Mouse (Mus musculus) gastrocnemius, adult 8-10 months (tissue): ENCODE data around the gene Tent4b. TPM values are rescaled to one million over a fixed set of nuclear protein-coding genes. Genes with fewer than 3 reads are reported as not detected.

Experiments used
- DNase-seq, 2 experiments: peaks; one replicate each; pipeline ENCODE4 v3.0.0; 2022; ENCODE audit warnings: low spot score in 2 of 2
- total RNA-seq, 4 experiments: library from RNA; stranded (reverse); gene quantifications; 2 replicates each; pipeline ENCODE4 v1.2.4; 2022

The Tent4b gene
- total RNA-seq, 4 experiments from 2014 or later = 12.1 to 16.0 (median 13.5) TPM

DNA sequence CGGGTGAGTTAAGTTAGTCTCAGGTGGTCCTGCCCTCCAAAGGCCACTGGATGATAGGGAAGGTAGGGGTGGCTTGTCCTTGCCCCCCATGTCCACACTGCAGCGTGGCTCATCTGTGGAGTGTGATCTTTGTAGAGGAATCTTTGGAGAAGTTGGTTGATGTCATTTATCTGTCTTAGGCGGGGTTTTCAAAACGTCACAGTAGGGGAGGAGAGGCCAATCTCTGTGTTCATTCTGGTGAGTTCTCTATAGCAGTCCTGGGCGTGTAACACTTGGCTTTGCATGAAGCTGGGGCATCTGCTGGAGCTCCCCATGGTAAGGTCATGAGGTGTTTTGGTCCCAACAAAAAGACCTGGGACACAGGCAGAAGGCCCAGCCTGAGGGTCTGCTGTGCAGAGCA lies 75.1 kb downstream of the Tent4b start:
- no peak for DNase-seq

DNA sequence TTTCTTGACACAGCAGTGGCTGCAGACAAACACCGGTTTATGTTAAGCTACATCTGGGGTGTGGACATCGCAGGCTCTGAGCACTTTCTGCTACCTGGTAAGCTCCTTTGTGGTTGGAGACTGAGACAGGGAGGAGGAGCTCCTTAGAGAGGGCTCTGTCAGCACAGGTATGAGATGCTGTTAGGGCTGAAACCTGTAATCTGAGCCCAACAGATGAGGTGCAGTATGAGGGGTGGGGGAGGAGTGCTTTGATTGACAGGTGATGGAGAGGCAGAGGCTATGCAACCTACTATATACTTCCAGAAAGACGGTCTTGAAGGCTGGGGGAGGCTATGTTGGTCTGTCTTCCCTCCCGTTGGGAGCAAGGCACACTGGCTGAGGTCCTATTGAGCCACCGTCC lies 80.2 kb downstream of the Tent4b start:
- no peak for DNase-seq

DNA sequence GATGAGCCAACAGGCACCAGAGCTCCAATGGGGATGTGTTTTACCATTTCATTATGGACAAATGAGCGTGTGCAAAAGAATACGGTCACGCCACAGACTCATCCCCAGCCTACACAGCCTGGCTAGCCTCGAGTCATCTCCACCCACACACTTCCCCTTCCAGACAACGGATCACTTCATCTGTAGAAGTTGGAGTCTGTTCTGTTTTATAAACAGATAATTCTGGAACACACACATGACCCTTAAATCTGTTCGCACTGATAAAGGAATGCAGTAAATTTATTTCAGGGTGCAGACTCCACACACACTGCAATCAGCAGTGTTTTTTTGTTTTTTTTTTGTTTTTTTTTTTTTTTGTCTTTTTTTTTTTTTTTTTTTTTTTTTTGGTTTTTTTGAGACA lies 80.7 kb downstream of the Tent4b start:
- DNase-seq = no peak

DNA sequence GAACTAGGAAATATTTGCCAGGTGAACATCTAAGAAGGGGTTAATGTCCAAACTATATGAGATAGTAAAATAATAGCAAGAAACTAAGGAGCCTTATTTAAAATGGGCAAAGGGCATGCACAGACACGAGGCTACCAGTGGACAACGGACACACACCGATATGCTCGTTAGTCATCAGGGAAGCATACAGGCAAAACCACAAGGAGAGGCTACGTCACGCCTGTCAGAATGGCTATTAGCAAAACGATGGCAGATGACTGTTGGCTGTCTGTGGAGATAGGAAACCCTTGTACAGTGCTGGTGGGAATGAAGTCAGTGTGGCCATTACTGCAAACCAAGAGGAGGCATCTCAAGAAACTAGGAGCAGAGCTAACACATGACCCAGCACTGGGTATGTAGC lies 81.9 kb downstream of the Tent4b start:
- DNase-seq = no peak

DNA sequence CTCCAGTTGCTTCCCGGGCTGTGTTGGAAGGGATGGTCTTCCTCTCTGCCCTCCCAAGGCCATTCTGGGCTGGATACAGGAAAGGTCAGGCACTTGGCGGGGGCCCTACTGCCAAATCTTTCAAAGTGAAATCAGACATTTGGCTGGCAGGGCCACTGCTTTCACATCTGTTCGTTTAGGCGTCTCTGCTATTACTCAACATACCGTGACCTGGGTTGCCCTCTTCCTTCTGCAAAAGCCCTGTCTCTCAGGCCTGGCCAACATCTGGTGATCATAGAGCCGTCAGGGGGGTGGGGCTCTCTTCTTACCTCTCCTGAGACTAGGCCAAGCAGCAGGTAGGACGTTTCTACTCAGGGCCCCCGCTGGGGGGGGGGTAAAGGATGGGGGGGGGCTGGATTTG lies 83.7 kb downstream of the Tent4b start:
- peak; percentile 79 to 85 for DNase-seq

DNA sequence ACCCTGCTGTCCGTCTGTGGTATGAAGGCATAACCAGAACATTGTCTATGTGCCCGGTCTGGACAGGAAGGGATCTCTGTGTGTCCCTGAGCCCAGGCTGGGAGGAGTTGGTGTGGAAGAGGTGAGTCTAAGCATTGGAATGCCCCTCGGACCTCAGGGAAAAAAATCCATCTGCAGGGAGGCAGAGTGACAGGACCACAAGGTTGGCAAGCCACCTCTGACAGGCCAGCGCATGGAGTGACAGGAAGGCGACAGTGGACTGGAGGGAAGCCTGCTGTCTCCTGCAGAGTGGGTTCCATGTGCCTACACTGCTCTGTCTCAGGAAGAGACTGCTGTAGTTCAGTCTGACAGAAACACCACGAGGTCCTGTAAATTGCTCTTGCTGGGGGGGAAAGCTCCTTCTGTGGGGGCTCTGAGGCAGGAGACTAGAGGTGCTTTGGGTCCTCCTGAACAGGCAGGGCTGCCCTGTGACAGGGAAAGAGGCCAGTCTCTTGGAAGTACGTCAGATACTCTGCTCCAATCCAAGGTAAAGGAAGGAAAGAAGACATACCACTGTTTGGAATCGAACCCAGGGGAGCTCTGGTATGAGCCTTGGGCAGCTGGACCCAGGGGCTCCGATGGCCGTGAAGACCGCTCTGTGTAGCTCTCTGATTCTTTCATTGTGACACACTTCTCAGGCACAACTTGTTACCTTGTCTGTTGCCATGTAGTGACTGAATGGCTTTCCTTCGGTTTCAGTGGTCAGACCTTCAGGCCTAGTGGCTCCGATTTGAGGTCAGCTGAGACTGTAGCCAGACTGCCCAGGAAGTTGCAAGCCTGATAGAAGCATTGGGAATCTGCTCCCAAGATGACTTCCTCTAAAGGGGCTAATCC lies 84.5 kb downstream of the Tent4b start:
- DNase-seq = no peak

DNA sequence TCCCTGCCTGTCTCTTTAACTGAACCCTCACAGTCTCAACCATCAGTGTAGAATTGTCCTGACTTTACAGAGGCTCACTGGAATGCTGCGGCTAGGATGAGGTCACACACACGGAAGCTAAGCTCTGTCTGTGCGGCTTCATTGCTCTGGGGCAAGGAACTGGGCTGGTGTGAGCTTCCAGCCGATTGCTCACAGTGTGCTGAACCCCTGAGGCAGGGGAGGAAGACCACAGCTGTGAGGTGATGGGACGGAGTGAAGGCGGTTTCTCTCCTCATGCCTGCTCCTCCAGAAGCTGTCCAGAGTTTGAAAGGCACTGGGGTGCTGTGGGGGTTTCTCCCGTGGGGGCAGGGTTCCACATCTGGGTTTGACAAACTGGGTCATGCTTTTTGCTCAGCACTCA lies 85.7 kb downstream of the Tent4b start:
- peak in 1 of 2 experiments; percentile 19 for DNase-seq

DNA sequence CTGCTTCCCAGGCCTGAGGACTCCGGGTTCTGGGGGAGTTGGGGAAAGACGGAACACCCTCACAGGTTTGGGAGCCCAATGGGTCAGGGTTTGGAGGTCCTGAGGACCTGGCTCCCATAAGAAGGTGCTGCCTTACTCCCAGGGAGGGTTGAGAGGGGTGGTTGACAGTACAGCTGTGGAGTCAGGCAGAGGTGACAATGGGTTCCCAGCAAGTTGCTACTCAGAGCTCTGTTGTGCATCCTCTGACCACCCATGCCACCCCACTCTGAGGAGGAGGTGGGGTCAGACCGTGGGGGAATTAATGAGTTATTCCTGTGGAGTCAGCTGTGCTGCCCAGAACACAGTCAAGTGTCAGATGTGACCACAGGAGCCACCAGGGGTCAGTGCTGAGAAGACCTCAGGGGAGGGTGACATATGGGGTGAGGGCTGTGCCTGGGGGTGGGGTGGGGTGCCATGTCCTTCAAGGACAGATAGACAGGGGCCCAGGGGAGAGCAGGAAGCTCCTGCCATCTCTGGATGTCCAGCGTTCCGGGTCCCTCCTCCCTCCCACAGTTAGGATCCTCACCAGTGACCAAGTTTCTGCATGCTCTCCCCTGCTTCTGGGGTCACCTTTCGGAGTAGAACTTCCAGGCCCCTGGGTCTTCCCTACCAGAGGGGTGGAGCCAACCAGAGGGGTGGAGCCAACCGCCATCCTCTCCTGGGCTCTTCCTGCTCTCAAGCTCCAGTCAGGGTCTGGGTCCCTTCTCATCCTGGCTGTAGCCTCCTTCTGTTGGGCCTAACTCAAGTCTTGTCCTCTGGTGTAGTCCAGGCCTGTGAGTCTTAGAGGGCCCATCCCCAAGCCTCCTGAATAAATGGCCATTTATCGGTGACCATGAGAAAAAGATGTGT lies 86.7 kb downstream of the Tent4b start:
- peak in 1 of 2 experiments; percentile 3 for DNase-seq

DNA sequence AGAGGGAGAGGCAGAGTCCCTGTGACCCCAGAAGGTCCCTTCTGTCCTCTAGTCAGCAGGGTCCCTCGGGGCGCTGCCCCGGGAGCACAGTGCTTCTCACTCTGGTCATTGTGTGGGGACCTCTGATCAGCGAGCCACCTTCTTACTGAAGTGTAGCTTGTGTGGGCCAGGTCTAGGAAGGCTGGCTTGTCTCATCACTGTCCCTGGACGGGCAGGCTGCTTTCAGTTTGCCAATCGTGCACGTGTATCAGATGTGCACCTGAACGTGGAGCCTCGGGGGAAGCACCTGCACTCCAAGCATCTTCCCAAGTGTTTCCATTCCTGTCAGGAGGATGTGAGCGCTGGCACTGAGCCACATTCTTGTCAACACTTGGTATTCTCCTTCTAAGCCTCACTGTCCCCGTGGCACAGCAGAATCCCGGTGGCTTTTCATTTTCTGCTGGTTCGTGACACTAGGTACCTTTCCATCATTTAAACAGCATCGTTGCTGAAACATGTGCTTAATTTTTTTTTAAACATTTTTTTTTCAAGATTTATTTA lies 87.5 kb downstream of the Tent4b start:
- DNase-seq = no peak

DNA sequence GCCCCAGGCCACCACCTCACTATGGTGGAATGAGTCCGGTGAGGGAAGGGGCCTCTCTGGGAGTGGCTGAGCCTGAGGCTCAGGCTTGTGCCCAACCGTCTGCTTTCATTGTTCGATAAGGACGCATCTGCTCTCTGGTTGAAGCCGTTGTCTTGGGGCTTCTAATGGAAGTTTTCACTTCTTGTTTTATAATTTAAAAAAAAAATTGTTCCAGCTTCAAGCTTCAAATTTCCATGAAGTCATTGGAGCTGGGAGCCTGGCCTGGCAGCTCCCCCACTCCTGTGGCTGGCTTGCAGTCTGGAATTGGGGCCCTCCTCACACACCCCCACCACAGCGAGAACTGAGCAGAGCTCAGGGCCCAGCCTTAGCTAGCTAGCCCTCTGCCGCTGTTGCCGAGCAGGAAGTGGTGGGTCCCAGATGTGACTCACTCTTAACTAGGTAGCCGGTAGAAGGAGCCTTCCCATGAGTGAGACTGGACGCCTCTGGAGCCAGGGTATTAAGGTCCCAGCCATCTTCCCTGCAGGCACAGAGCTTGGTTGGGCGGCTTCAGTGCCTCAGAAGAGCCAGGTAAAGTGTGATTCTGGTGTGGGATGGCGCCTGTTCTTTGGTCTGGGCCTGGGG lies 89.7 kb downstream of the Tent4b start:
- DNase-seq = peak in 1 of 2 experiments; percentile 56

DNA sequence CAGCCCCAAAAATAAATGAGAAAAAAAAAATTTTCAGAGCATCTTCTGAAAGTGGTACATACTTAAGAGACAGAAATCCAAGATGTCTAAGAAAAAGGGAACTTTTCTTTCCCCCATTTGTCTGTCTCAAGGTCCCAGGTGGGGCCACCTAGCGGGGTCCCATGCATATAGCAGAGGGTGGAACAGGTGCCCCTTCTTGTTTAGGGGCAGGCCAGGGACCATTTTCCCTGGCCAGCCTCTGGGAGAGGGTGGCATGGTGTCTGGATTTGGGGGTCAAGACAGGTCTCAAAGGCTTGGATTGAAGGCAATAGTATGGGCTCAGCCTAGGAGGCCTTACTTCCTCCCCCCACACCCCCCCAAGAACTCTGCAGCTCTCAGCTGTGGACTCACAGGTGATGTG lies 90.9 kb downstream of the Tent4b start:
- no peak for DNase-seq

DNA sequence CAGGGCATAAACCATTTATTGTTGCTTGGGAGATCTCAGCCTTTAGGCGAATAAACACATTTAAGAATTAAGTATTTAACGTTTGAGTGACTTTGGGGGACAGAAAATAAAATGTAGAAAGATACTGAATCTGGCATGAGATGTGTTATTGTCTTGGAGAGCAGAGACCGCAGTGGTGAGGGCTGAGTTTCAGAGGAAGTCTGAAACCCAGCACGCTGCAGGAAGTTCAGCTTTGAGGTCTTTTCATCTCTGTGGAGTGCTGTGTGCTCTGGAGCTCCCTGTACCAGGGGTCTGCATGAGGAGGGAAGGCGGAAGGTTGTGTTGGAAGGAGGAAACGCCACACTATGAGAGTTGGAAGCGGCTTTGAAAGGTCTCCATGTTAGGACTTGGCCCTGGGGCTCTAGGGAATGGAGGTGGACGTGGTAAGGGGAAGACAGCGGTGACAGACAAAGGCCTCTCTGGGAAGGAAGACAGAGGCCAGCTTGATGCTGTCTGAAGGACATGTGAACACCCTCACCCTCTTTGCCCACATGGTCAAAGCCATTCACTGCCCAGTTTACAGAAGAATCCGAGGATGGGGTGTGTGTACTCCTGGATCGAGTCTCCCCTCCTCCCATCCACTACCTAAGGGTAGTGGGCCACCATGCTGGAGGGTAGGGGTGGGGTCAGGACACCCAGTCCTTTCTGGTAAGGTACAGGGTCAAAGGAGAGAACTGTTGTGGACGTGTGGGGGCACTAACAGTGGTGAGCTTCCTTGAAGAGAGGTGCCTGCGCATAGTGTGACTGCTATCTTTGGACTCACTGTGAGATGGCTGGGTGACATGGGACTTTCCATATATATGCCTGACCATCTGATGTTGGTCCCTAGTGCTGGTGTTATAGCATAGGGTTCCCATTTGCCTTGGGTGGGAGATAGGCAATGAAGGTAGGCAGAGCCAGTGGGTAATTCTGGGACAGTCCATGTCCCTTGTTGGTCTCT lies 91.6 kb downstream of the Tent4b start:
- no peak for DNase-seq

DNA sequence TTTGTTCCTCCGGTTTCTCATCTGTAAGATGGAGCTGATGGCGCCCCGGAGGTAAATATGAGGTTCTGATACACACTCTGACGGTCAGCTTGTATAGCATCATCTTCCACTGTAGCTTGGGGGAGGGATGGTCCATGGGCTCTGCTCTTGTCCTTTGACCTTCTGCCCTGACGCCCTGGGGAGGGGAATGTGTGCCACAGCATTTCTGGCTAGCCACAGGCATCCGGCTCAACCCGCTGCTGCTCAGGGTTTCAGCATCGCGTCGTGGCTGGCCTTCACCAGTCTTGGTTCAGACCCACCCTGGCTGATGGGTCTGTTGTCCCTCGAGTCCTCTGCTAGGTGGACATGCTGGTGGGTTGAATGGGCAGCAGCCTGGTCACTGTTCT lies 92.3 kb downstream of the Tent4b start:
- no peak for DNase-seq

DNA sequence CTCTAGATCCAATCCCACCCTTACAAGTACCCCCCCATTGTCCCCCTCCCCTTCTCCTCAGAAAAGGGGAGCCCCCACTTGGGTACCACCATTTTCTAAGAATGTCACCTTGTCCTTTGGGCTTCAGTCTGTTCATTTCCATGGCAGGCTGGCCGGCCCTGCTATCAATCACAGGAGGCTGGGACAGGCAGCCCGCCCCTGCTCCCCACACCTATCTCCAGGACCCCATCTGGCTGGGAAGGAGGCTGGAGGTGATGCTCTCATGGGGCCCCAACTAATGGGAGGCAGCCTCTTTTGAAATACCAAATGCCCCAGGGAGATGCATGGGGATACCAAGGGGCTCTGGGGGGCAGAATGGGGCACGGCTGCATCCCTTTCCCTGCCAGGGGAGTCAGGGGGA lies 93.9 kb downstream of the Tent4b start:
- no peak for DNase-seq

DNA sequence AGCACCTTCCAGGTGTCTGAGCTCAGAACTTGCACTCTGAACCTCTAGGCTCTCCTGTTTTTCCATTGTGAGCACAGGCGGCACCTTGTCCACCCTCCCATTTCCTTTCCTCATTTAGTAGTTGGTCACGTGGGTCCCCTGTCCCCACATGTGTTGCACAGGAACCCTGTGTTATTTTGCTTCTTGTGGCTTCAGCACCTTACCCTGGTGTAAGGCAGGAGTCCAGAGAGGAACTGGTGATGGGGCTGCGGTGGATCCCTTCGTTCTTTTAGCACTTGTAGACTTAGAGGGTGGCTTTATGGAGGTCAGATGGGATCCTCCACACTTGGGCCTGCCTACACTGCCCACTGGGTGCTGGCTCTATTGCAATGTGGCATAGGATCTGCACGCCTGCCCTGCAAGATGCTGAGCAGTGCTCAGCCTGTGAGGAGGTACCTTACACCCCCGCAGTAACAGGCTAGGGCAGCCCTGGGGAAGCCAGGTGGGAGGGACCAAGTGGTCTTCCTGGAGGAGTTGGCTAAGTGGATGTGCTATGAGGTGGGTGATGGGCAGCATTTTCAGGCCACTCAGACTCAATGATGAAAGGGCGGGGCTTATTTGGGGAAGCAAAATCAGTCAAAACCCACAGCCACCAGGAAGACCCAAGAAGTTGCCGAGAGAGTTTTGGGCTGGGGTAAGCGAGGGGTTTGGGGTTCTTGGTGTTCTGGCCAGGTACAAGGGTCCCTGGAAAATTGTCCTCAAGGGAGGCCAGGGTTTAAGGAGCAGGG lies 94.8 kb downstream of the Tent4b start:
- DNase-seq = no peak

DNA sequence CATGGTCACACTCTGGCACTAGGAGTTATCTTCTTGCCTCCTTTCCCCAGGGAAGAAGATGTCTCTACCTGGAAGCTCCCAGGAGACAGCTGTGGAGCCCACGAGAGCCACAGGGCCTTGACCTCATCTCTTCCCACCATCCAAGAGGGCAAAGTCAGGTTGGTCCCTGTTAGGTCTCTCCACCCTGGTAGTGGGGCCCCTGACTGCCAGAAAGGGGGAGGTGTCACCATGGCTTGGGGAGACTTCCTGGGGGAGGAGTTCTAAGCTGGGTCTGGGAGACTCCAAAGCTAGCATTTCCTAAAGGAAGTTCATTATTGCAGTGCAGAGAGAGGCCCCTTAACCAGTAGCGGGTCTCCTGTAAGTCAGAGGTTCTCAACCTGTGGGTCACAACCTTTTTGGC lies 96.0 kb downstream of the Tent4b start:
- DNase-seq = no peak

DNA sequence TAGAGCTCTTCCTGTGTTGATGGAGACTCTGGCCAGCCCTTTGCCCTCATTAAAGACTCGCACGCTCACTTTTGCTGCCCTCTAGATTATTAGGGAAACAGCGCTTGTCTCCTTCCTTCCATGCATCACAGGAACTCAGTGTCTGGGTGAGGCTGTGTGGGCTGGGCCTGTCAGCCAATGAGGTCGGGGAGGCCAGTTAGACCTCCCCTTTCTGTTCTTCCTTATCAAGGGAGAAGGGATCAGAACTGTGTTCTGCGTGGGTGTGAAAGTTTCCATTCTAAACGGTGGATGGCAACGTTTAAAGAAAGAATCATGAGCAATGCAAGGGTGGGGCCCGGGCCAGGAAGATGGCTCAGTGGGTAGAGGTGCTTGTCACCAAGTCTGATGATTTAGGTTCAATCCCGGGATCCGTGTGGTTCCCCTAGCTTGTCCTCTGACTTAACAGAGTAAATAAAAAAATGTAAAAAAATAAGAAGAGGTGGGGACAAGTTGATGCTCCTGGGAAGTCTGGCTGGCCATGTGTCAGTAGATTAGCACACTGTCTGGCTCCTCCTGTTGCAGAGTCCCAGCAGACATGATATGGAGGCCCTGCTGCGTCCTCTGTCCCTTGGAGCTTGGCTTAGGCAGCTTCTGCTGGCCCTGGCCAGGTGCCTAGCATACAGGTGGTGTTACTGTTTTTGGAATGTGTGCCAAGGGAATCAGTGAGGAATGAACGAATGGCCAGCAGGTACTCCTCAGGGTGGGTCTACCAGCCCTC lies 99.1 kb downstream of the Tent4b start:
- no peak for DNase-seq

DNA sequence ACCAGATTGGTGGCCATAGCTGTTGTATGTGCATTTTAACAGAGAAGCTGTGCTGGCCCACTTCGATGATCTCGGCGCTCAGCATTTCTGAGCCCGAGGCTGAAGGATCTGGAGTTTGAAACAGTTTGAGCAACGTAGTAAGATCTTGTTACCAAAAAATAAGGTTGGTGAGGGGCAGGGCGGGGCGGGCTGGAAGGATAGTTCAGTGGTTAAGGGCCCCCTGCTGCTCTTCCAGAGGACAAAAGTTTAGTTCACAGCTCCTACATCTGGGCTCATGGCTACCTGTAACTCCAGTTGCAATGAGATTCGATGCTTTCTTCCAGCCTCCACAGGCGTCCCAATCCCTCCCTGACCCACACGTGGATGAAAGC lies 99.7 kb downstream of the Tent4b start:
- no peak for DNase-seq
